Mouse (Mus musculus) liver, adult 2 months (tissue): ENCODE data around the gene Zfp715. TPM values are rescaled to one million over a fixed set of nuclear protein-coding genes. Genes with fewer than 3 reads are reported as not detected.
"Not testable (repeated sequence)": the region's sequence is repeated elsewhere in the genome, so short reads cannot be mapped to it uniquely, and the experiment has no call there.

Experiments
- DNase-seq: peaks from one replicate; pipeline ENCODE4 v3.0.0-alpha.2; 2011; ENCODE audit warnings: low read depth, low spot score; ENCODE audit errors: extremely low read depth
- H3K27ac ChIP-seq: fragments of 200-500 bp; replicated peaks from 2 replicates; pipeline ENCODE4 v1.5.1; 2012; ENCODE audit warnings: low read depth, mild to moderate bottlenecking, control low read depth, inconsistent platforms, low read length; ENCODE audit not compliant: insufficient read depth
- H3K27me3 ChIP-seq: fragments of 200-500 bp; 2 replicates; pipeline ENCODE4 v1.6.1; 2012; ENCODE audit warnings: mild to moderate bottlenecking, moderate library complexity, low read length, inconsistent platforms; ENCODE audit not compliant: control insufficient read depth, insufficient read depth
- H3K36me3 ChIP-seq: fragments of 200-500 bp; 2 replicates; pipeline ENCODE4 v1.6.1; 2012; ENCODE audit warnings: low read length, inconsistent platforms; ENCODE audit not compliant: control insufficient read depth, insufficient read depth
- H3K4me1 ChIP-seq: fragments of 200-500 bp; 2 replicates; pipeline ENCODE4 v1.6.1; 2011; ENCODE audit warnings: low read length; ENCODE audit not compliant: control insufficient read depth, insufficient read depth
- H3K4me3 ChIP-seq: fragments of 200-500 bp; 2 replicates; pipeline ENCODE4 v1.5.1; 2011; ENCODE audit warnings: low read depth, mild to moderate bottlenecking, control low read depth, low read length, moderate library complexity; ENCODE audit not compliant: insufficient read depth
- H3K79me2 ChIP-seq: fragments of 200-500 bp; 2 replicates; pipeline ENCODE4 v1.6.1; 2012; ENCODE audit warnings: inconsistent platforms, mild to moderate bottlenecking, low read length, moderate library complexity; ENCODE audit not compliant: control insufficient read depth, insufficient read depth
- H3K9ac ChIP-seq: fragments of 200-500 bp; 2 replicates; pipeline ENCODE4 v1.6.1; 2012; ENCODE audit warnings: low read depth, mild to moderate bottlenecking, control low read depth, inconsistent platforms, low read length
- CTCF ChIP-seq: fragments of 200-500 bp; IDR thresholded peaks from 2 replicates; pipeline ENCODE4 v1.5.1; 2011; ENCODE audit warnings: low read depth, low read length, control low read depth
- POLR2A ChIP-seq: fragments of 200-500 bp; IDR thresholded peaks from 2 replicates; pipeline ENCODE4 v1.6.1; 2011; ENCODE audit warnings: low read length, control low read depth; ENCODE audit not compliant: insufficient read depth; ENCODE audit errors: extremely low read depth
- WGBS: fragments of 180-500 bp; shearing (Covaris S2); methylation state at CpG from one replicate; pipeline ENCODE4 v1.1.7; 2018; 5-methylcytosine and 5-hydroxymethylcytosine counted together
- polyA plus RNA-seq: library from polyadenylated mRNA; depleted of rRNA; stranded (reverse); fragments of >200 nt; gene quantifications from 2 replicates; pipeline ENCODE4 v1.2.3, GENCODE M21; 2012; rRNA removed
- total RNA-seq: library from RNA; depleted of rRNA; stranded (reverse); fragments of >200 nt; gene quantifications from 2 replicates; pipeline ENCODE4 v1.2.3, GENCODE M21; 2014; rRNA removed

Zfp715 gene
- total and polyA plus RNA-seq, 2 experiments, result 1.8 to 12.2 TPM

- 75% methylated on average over 7 of the region's 7 CpGs for WGBS
Observed at GRCm38 (mm10) chr7:43253540-43253939, 59.6 kb downstream of the Zfp715 start.

GRCm38 (mm10) chr7:43250718-43251117 is 62.4 kb downstream of the Zfp715 start:
- not testable (repeated sequence) for H3K4me1 ChIP-seq, H3K36me3 ChIP-seq, H3K27me3 ChIP-seq, H3K79me2 ChIP-seq, H3K9ac ChIP-seq, H3K4me3 ChIP-seq, H3K27ac ChIP-seq
- DNase-seq, result peak; percentile 4
- WGBS, result 63% methylated on average over 1 of the region's 1 CpGs

More at GRCm38 (mm10) chr7:43253540-43253939, 59.6 kb downstream of the Zfp715 start:
- Histone ChIP-seq H3K4me1 (no peaks in the 10 kb centered on the region), H3K36me3 (no peaks in the 10 kb centered on the region), H3K27ac (no peak overlapping the region), H3K4me3 (no peak overlapping the region), H3K27me3 (no peaks in the 10 kb centered on the region), H3K79me2 (no peaks in the 10 kb centered on the region), H3K9ac (no peak overlapping the region)
- no peak for DNase-seq
- TF ChIP-seq CTCF (no peak), POLR2A (no peak)

Other genes with a start within 250 kb of the Zfp715 start
- not detected in 2 replicates for gene Zfp936, start 199.1 kb downstream of the Zfp715 start, total RNA-seq
- not detected in 2 replicates for gene Zfp936, start 199.1 kb downstream of the Zfp715 start, polyA plus RNA-seq
- gene Siglecf, start 38.0 kb upstream of the Zfp715 start, total RNA-seq, result 0.09 and 0.27 TPM in 2 replicates
- gene Siglecf, start 38.0 kb upstream of the Zfp715 start, polyA plus RNA-seq, result 0.05 and 0.10 TPM in 2 replicates
- gene Siglecg, start 94.9 kb upstream of the Zfp715 start, total RNA-seq, result 0.09 and 0.40 TPM in 2 replicates
- gene Siglecg, start 94.9 kb upstream of the Zfp715 start, polyA plus RNA-seq, result 0.36 and 1.1 TPM in 2 replicates
- not detected in 2 replicates for gene Lim2, start 114.4 kb upstream of the Zfp715 start, total RNA-seq
- not detected in 2 replicates for gene Lim2, start 114.4 kb upstream of the Zfp715 start, polyA plus RNA-seq
- gene Nkg7, start 123.8 kb upstream of the Zfp715 start, total RNA-seq, result 0.81 and 1.1 TPM in 2 replicates
- gene Nkg7, start 123.8 kb upstream of the Zfp715 start, polyA plus RNA-seq, result 1.7 and 2.5 TPM in 2 replicates
- not detected in 2 replicates for gene Cldnd2, start 127.5 kb upstream of the Zfp715 start, total RNA-seq
- gene Cldnd2, start 127.5 kb upstream of the Zfp715 start, polyA plus RNA-seq, result 0.17 TPM in 1 of 2 replicates, not detected in the other
- gene Etfb, start 130.8 kb upstream of the Zfp715 start, total RNA-seq, result 473 and 572 TPM in 2 replicates
- 330 and 416 TPM in 2 replicates for gene Etfb, start 130.8 kb upstream of the Zfp715 start, polyA plus RNA-seq
- gene Gm45233, start 130.8 kb upstream of the Zfp715 start, total RNA-seq, result not detected in 2 replicates
- gene Gm45233, start 130.8 kb upstream of the Zfp715 start, polyA plus RNA-seq, result 0.28 TPM in 1 of 2 replicates, not detected in the other
- gene Vsig10l, start 149.9 kb upstream of the Zfp715 start, total RNA-seq, result 0.37 and 0.47 TPM in 2 replicates
- gene Vsig10l, start 149.9 kb upstream of the Zfp715 start, polyA plus RNA-seq, result 0.80 and 1.6 TPM in 2 replicates
- 0.13 and 0.18 TPM in 2 replicates for gene Iglon5, start 176.8 kb upstream of the Zfp715 start, total RNA-seq
- 0.62 and 0.81 TPM in 2 replicates for gene Iglon5, start 176.8 kb upstream of the Zfp715 start, polyA plus RNA-seq
- not detected in 2 replicates for gene 4931406B18Rik, start 192.6 kb upstream of the Zfp715 start, total RNA-seq
- not detected in 2 replicates for gene 4931406B18Rik, start 192.6 kb upstream of the Zfp715 start, polyA plus RNA-seq
- 0.28 and 1.3 TPM in 2 replicates for gene Cd33, start 231.1 kb upstream of the Zfp715 start, total RNA-seq
- 0.16 and 1.0 TPM in 2 replicates for gene Cd33, start 231.1 kb upstream of the Zfp715 start, polyA plus RNA-seq
- gene Zfp658, start 249.0 kb upstream of the Zfp715 start, total RNA-seq, result 1.1 and 1.2 TPM in 2 replicates
- gene Zfp658, start 249.0 kb upstream of the Zfp715 start, polyA plus RNA-seq, result 0.20 and 0.49 TPM in 2 replicates